8 mouse cellular contexts compared by ENCODE assay signal in the genomic region with DNA sequence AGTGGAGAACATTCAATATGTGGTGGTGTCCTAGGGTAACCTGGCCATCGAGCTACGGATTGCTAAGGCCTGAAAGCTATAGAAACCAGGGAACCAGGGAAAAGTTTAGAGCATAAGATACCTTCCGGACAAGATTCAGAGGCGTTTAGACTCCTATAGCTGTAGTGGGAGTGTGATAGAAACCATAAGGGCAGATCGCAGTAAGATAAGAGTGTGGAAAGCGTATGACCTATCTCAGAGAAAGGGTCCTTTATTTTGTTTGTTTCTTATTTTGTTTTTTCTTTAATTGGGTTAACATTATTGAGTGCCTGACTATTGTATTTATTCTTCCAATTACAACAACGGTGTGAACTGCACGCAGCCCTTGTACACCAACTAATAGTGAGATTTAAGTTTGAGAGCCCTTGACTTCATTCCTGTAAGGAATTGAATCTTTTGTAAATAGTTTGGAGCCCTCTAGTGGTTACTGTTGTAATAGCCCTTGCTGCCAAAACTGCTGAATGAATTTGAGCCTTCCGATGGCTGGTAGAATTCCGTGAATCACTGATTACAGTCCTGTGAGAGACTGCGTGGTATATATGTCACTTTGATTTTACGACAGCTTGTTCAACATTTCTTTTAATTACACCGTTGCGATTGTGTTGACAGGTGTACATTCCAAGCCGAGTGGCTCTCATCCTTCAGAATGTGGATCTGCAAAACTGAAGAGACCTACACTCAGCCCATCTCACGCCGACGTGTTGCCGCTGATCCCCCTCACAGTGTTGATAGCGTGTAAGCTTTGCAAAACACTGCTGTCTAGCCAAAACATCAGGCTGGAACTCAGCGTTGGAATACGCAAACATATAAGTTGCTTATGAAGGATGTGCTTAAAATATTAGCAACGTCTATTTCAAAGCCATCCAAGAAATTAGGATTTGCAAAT.
DNase-seq lines count a peak whose midpoint lies in the region; ATAC-seq and TF ChIP-seq lines count a peak whose summit lies in the region.

No protein-coding gene starts in this region.

- H3K4me2 ChIP-seq in limb, embryonic 11.5 days (ENCODE audit: low read depth, severe bottlenecking) = no peak overlapping the region
- H3K4me2 ChIP-seq in forebrain, embryonic 14.5 days (ENCODE audit: low read length) = no peak overlapping the region
- peak overlapping the region; percentile 17 for H3K4me2 ChIP-seq in hindbrain, postnatal 0 days (ENCODE audit: low read depth, low read length)
- H3K4me2 ChIP-seq in midbrain, embryonic 16.5 days (ENCODE audit: low read length) = peak overlapping the region; percentile 36

- peak; percentile 72 for DNase-seq in limb, embryonic 11.5 days (ENCODE audit: low spot score)
- no peak for DNase-seq in limb, embryonic 10.5 days (ENCODE audit: low spot score)
- DNase-seq in brain, embryonic 18.5 days (ENCODE audit: low read depth, low spot score) = peak; percentile 79
- peak; percentile 93 for DNase-seq in forebrain, embryonic 14.5 days (ENCODE audit: low spot score)
- peak; percentile 92 for DNase-seq in hindbrain, postnatal 0 days (ENCODE audit: low spot score)
- peak; percentile 27 to 40 for DNase-seq in left cerebral cortex, adult 8-10 months (ENCODE audit: low spot score in 2 of 2)
- DNase-seq in gastrocnemius, postnatal 10 days = no peak

- H3K4me3 ChIP-seq in limb, embryonic 11.5 days (ENCODE audit: low read depth, low read length) = no peak overlapping the region
- H3K4me3 ChIP-seq in limb, embryonic 10.5 days = no peak overlapping the region
- no peak overlapping the region for H3K4me3 ChIP-seq in forebrain, embryonic 14.5 days (ENCODE audit: low read depth, low read length)
- H3K4me3 ChIP-seq in hindbrain, postnatal 0 days (ENCODE audit: low read length) = no peak overlapping the region
- H3K4me3 ChIP-seq in midbrain, embryonic 16.5 days (ENCODE audit: low read depth, low read length) = peak overlapping the region; percentile 19

- no peaks in the 10 kb centered on the region for H3K27me3 ChIP-seq in limb, embryonic 11.5 days (ENCODE audit: control insufficient read depth, insufficient read depth, low read length)
- H3K27me3 ChIP-seq in limb, embryonic 10.5 days (ENCODE audit: low read depth, poor library complexity, severe bottlenecking) = no peaks in the 10 kb centered on the region
- H3K27me3 ChIP-seq in forebrain, embryonic 14.5 days (replicated peaks; ENCODE audit: control insufficient read depth, insufficient read depth, low read length) = no peaks in the 10 kb centered on the region
- no peaks in the 10 kb centered on the region for H3K27me3 ChIP-seq in hindbrain, postnatal 0 days (ENCODE audit: insufficient read depth, low read length)
- no peaks in the 10 kb centered on the region for H3K27me3 ChIP-seq in midbrain, embryonic 16.5 days (ENCODE audit: control insufficient read depth, insufficient read depth, low read depth, low read length)

- no peaks in the 10 kb centered on the region for H3K4me1 ChIP-seq in limb, embryonic 11.5 days (ENCODE audit: control insufficient read depth, insufficient read depth, low read length)
- H3K4me1 ChIP-seq in limb, embryonic 10.5 days = peaks cover 9% of the 10 kb centered on the region
- H3K4me1 ChIP-seq in forebrain, embryonic 14.5 days (ENCODE audit: control insufficient read depth, insufficient read depth, low read length) = no peaks in the 10 kb centered on the region
- H3K4me1 ChIP-seq in hindbrain, postnatal 0 days (ENCODE audit: insufficient read depth, low read length) = no peaks in the 10 kb centered on the region
- H3K4me1 ChIP-seq in midbrain, embryonic 16.5 days (ENCODE audit: control insufficient read depth, insufficient read depth, low read length) = peaks cover 2% of the 10 kb centered on the region; the same call in 1 of the 2 replicates

- H3K27ac ChIP-seq in limb, embryonic 11.5 days (replicated peaks; ENCODE audit: low read depth, low read length) = no peak overlapping the region
- no peak overlapping the region for H3K27ac ChIP-seq in limb, embryonic 10.5 days
- no peak overlapping the region for H3K27ac ChIP-seq in forebrain, embryonic 14.5 days (ENCODE audit: low read depth, low read length)
- H3K27ac ChIP-seq in hindbrain, postnatal 0 days = no peak overlapping the region
- no peak overlapping the region; the same call in 1 of the 2 replicates for H3K27ac ChIP-seq in midbrain, embryonic 16.5 days (ENCODE audit: low read length)

- no peak overlapping the region for H3K9ac ChIP-seq in limb, embryonic 11.5 days (ENCODE audit: low read length)
- no peak overlapping the region for H3K9ac ChIP-seq in forebrain, embryonic 14.5 days (ENCODE audit: low read length)
- no peak overlapping the region for H3K9ac ChIP-seq in hindbrain, postnatal 0 days (replicated peaks; ENCODE audit: low read length)
- no peak overlapping the region; the same call in 1 of the 2 replicates for H3K9ac ChIP-seq in midbrain, embryonic 16.5 days (ENCODE audit: low read depth, low read length)

- peak; percentile 80 for TF ChIP-seq CTCF in hindbrain, postnatal 0 days (IDR thresholded peaks at IDR 0.05; ENCODE audit: low read depth)

- H3K36me3 ChIP-seq in limb, embryonic 11.5 days (ENCODE audit: control insufficient read depth, insufficient read depth, low read length) = no peaks in the 10 kb centered on the region
- no peaks in the 10 kb centered on the region for H3K36me3 ChIP-seq in limb, embryonic 10.5 days
- H3K36me3 ChIP-seq in forebrain, embryonic 14.5 days (ENCODE audit: control insufficient read depth, insufficient read depth, low read length) = no peaks in the 10 kb centered on the region
- no peaks in the 10 kb centered on the region for H3K36me3 ChIP-seq in hindbrain, postnatal 0 days (ENCODE audit: insufficient read depth, low read length)
- no peaks in the 10 kb centered on the region for H3K36me3 ChIP-seq in midbrain, embryonic 16.5 days (ENCODE audit: control insufficient read depth, insufficient read depth, low read length)

- H3K9me3 ChIP-seq in limb, embryonic 11.5 days (ENCODE audit: control insufficient read depth, low read length) = no peaks in the 10 kb centered on the region
- no peaks in the 10 kb centered on the region for H3K9me3 ChIP-seq in limb, embryonic 10.5 days (replicated peaks)
- no peaks in the 10 kb centered on the region for H3K9me3 ChIP-seq in forebrain, embryonic 14.5 days (replicated peaks; ENCODE audit: control insufficient read depth, low read length)
- no peaks in the 10 kb centered on the region for H3K9me3 ChIP-seq in hindbrain, postnatal 0 days (ENCODE audit: low read length)
- no peaks in the 10 kb centered on the region for H3K9me3 ChIP-seq in midbrain, embryonic 16.5 days (replicated peaks; ENCODE audit: control insufficient read depth, low read length, poor library complexity, severe bottlenecking)

- ATAC-seq in limb, embryonic 11.5 days (ENCODE audit: insufficient number of reproducible peaks, low FRiP score, low TSS enrichment, low read depth) = peak; percentile 53
- ATAC-seq in forebrain, embryonic 14.5 days = peak; percentile 80
- peak; percentile 69 for ATAC-seq in hindbrain, postnatal 0 days
- peak; percentile 83 for ATAC-seq in midbrain, embryonic 16.5 days

- 59% methylated on average over 23 of the region's 23 CpGs for WGBS in limb, embryonic 11.5 days
- WGBS in limb, embryonic 10.5 days = 66% methylated on average over 23 of the region's 23 CpGs
- 58% methylated on average over 23 of the region's 23 CpGs for WGBS in forebrain, embryonic 14.5 days
- 55% methylated on average over 23 of the region's 23 CpGs for WGBS in hindbrain, postnatal 0 days
- 52% methylated on average over 23 of the region's 23 CpGs for WGBS in midbrain, embryonic 16.5 days

Comparison
In these comparisons a context has a peak if more than half of its experiments do, and no peak if none do; other contexts are left out.
1. DNase-seq: peak in limb, embryonic 11.5 days (single experiment), brain, embryonic 18.5 days (single experiment), forebrain, embryonic 14.5 days (single experiment), hindbrain, postnatal 0 days (single experiment) and left cerebral cortex, adult 8-10 months (2 of 2); none in limb, embryonic 10.5 days (single experiment) and gastrocnemius, postnatal 10 days (single experiment).
2. H3K4me2 ChIP-seq: peak in hindbrain, postnatal 0 days (single experiment) and midbrain, embryonic 16.5 days (single experiment); none in limb, embryonic 11.5 days (single experiment) and forebrain, embryonic 14.5 days (single experiment).
3. Peak in every context shown above with its lines, with median percentiles within 50 percentile points of each other: ATAC-seq.